Mouse (Mus musculus) heart, postnatal 10 days (tissue): ENCODE results near the gene Dck. TPM values are rescaled to one million over a fixed set of nuclear protein-coding genes. Genes with fewer than 3 reads are reported as not detected.

Source experiments
- total RNA-seq, 2 experiments: library from RNA; stranded (reverse); gene quantifications; 2 replicates each; pipeline ENCODE4 v1.2.3; 2021

Gene Dck
- total RNA-seq, 2 experiments from 2014 or later: 7.6 to 7.8 TPM

Other genes starting within 250 kb of the Dck start
- gene Jchain, start 237.1 kb upstream of the Dck start, total RNA-seq: under 1 TPM; 0.17 to 0.31 TPM
- gene Utp3, start 210.5 kb upstream of the Dck start, total RNA-seq: 10 to 100 TPM; 21.5 to 21.9 TPM
- gene Rufy3, start 200.0 kb upstream of the Dck start, total RNA-seq: 10 to 100 TPM; 12.7 to 12.8 TPM
- 100 to 1,000 TPM; 197 to 201 TPM for gene Grsf1, start 88.8 kb upstream of the Dck start, total RNA-seq
- 10 to 100 TPM; 52.2 to 57.3 TPM for gene Mob1b, start 44.1 kb upstream of the Dck start, total RNA-seq
- 10 to 100 TPM; 34.1 to 44.1 TPM for gene Slc4a4, start 121.8 kb downstream of the Dck start, total RNA-seq